Mouse (Mus musculus) liver, postnatal 0 days (tissue): ENCODE measurements at regions not wholly inside any gene's neighbourhood (a gene's known extent, or its start where the extent isn't known, plus 50 kb on each side); places are given as distances from the start of the nearest gene placed in this dataset.

ENCODE experiments used
- CTCF ChIP-seq: sonication (generic); IDR thresholded peaks from 2 replicates; pipeline ENCODE4 v1.5.1; 2016; ENCODE audit warnings: antibody characterized with exemption, low read depth
- EP300 ChIP-seq: IDR thresholded peaks from 2 replicates; pipeline ENCODE4 v1.6.1; 2016; ENCODE audit warnings: antibody characterized with exemption, low read depth, mild to moderate bottlenecking

DNA sequence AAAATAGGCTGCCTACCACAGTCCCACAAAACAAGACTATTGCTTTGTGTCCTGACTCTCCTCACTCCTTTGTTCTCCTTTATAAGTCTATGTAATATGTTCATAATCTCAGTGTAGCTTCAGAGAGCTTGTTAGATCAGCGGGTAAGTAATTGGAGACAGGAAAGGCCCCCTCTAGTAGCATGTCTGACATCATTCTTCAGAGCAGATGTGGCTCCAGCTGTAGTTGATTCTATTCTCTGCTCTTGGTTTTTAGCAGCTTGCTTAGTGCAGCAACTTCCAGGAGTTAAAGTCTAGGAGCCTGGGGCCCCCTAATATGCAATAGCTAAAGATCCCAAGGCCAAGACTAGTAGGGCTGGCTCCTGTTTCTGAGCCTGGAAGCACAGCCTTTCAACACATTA, 101.0 kb upstream of the Fggy start:
- TF ChIP-seq CTCF (no peak), EP300 (no peak)
